Mouse (Mus musculus): ENCODE results near the gene Rerg.

GRCm38 (mm10) chr6:137017216-137017973 lies 152.9 kb downstream of the Rerg start:
- TF ChIP-seq CTCF (IDR thresholded peaks at IDR 0.05; ENCODE audit: low read depth, low read length) (no peak), TAL1 (conservative IDR thresholded peaks at IDR 0.05; ENCODE audit: low read depth, low read length) (no peak), GATA1 (IDR thresholded peaks at IDR 0.05; ENCODE audit: borderline replicate concordance, low read length) (no peak), POLR2AphosphoS5 (IDR thresholded peaks at IDR 0.05; ENCODE audit: insufficient replicate concordance, low read depth, low read length) (no peak)

All from G1E (cell line).